ENCODE assay signal across 21 mouse cellular contexts in the genomic region with DNA sequence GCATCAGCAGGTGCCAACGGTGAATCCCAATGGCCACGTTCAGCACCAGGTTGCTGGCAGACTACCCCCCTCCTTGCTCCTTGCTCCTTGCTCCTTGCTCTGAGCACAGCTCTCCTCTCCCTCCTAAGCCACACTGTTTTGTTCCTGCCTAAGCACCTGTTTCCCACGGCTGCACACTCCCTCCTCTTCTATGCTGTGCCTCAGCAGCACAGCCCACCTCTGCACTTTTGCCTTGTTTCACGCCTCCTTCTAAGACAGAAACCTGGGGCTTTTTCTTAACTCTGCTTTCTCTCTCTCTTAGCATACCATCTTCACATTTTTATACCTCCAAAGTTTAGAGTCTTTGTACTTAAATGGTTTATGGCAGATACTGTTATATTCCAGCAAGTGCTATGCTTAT.
"Had no signal": no experiment of that assay in that cellular context is flagged by ENCODE, and none has a peak within 500 bp of the region (broad histone marks: within the 10 kb centered on the region; RNA-seq: fewer than 3 reads in every experiment).

No protein-coding gene starts in this region.

- H3K4me3 ChIP-seq: intestine, embryonic 15.5 days; kidney, embryonic 15.5 days; limb, embryonic 10.5 days; limb, embryonic 13.5 days; midbrain, embryonic 10.5 days; midbrain, embryonic 13.5 days; myocyte; neural tube, embryonic 13.5 days; stomach, embryonic 15.5 days had no signal

- DNase-seq: kidney, adult 11 months; kidney, adult 8-10 months; kidney, postnatal 10 days; kidney, postnatal 36 days; lung, adult 2 months; retina, postnatal 1 day; right cerebral cortex, postnatal 25 days; spleen, adult 18-20 months; thymus, postnatal 25 days had no signal

- H3K9me3 ChIP-seq: intestine, embryonic 15.5 days; kidney, embryonic 15.5 days; limb, embryonic 10.5 days; limb, embryonic 13.5 days; midbrain, embryonic 10.5 days; midbrain, embryonic 13.5 days; neural tube, embryonic 13.5 days; stomach, embryonic 15.5 days had no signal

- ATAC-seq: intestine, embryonic 15.5 days; midbrain, embryonic 13.5 days; midbrain, embryonic 16.5 days had no signal

- H3K27ac ChIP-seq: intestine, embryonic 15.5 days; kidney, embryonic 15.5 days; limb, embryonic 10.5 days; limb, embryonic 13.5 days; liver, embryonic 14.5 days; macrophage; midbrain, embryonic 10.5 days; midbrain, embryonic 13.5 days; neural tube, embryonic 13.5 days; stomach, embryonic 15.5 days had no signal

- H3K4me1 ChIP-seq: intestine, embryonic 15.5 days; limb, embryonic 10.5 days; limb, embryonic 13.5 days; midbrain, embryonic 10.5 days; midbrain, embryonic 13.5 days; neural tube, embryonic 13.5 days; stomach, embryonic 15.5 days had no signal

- H3K4me2 ChIP-seq: intestine, embryonic 15.5 days; kidney, embryonic 15.5 days; limb, embryonic 13.5 days; midbrain, embryonic 13.5 days; neural tube, embryonic 13.5 days; stomach, embryonic 15.5 days had no signal

- H3K36me3 ChIP-seq: intestine, embryonic 15.5 days; midbrain, embryonic 13.5 days had no signal

- H3K27me3 ChIP-seq: intestine, embryonic 15.5 days; kidney, embryonic 15.5 days; limb, embryonic 13.5 days; midbrain, embryonic 13.5 days; neural tube, embryonic 13.5 days; stomach, embryonic 15.5 days had no signal

- H3K9ac ChIP-seq: intestine, embryonic 15.5 days; kidney, embryonic 15.5 days; limb, embryonic 13.5 days; liver, embryonic 14.5 days; midbrain, embryonic 13.5 days; neural tube, embryonic 13.5 days; stomach, embryonic 15.5 days had no signal
